Mouse (Mus musculus): ENCODE data around the gene Gm4858.

- TF ChIP-seq CTCF (IDR thresholded peaks at IDR 0.05; ENCODE audit: control insufficient read depth, insufficient read depth, insufficient replicate concordance, low read depth, low read length) (no peak), POLR2A (IDR thresholded peaks at IDR 0.05; ENCODE audit: control insufficient read depth, low read depth, low read length) (no peak)
Observed at GRCm38 (mm10) chr3:93086631-93087030, 18.0 kb downstream of the Gm4858 start.
